Mouse (Mus musculus) adrenal gland, adult 18-20 months (tissue): Measurements from ENCODE around the gene Snap91. TPM values are rescaled to one million over a fixed set of nuclear protein-coding genes. Genes with fewer than 3 reads are reported as not detected.
A peak's percentile ranks its signal among the peaks of the same experiment; 100 is the strongest.

Source experiments
- DNase-seq, 2 experiments: peaks; one replicate each; pipeline ENCODE4 v3.0.0; 2021 to 2022; ENCODE audit warnings: low spot score in 2 of 2
- total RNA-seq, 2 experiments: library from RNA; stranded (reverse); gene quantifications; 1 replicate in 1 of 2; 2 replicates in 1 of 2; pipeline ENCODE4 v1.2.3; 2021

The Snap91 gene
- total RNA-seq, 2 experiments from 2014 or later: 25.6 to 38.2 TPM

DNA sequence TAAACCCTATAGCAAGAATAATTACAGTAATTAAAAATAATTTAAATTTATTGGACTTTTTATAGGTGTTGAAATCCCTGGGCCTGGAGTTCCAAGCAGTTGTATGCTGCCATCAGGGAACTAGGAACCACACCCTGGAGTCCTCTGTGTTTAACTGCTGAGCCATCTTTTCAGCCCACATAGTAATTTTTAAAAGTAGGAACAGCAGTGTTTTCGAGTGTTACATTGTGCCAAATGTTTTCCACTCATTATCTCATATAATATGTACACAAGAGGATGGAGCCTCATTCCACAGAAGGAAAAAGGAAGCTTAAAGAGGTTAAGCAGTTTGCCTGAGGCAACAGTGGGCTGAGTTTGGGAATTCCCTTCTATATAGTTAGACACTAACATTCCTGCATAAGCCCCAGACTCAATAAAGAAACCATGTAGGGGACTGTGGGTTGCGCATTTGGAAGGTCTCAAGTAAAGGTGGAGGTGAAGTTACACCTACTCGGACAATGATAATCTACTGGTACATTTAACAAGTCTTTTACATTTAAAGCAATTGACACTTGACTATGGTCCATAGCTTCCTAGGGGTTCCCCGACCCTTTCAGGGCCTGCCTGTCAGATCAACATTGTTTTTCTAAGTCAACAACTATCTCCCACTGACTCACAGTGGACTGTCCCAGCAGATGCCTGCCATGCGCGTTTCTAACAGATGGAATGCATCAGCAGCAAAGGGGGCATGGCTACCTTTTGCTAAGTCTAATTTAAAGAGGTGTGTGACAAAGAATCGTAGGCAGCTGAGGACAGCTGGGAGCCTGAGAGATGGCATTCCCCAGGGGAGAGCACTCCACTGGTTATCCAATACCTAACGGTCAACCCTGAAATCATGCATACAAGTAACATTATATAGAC is 117.7 kb downstream of the Snap91 start:
- DNase-seq: no peak

DNA sequence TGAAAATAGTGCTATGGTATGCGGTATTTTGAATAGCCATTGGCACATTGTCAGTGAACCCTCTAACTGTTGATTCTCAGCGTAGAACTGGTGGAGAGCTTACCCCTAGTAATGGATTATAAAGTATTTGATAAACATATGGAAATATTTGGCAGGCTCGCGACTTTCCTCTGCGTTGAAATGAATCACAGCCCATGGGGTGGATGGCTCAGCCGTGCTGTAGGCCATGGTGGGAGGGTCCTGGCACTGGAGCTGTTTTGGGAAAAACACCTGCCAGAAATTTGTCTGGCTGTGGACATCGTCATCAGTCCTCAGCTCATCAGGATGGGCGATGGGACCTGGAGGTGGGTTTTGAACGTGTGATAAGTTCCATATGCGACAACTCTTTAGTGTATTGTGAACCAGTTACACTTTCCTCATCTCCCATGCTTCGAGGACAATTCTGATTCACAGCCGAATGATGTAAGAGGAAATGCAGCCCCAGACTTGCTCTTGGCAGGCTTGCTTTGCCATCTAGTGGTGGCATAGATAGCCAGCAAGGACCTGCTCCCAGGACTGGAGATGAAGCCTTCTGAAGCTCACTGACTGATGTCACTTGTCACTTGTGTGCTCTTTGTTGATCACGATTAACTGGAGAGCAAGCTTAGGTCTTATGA is 134.4 kb downstream of the Snap91 start:
- DNase-seq: peak in 1 of 2 experiments; percentile 57

GRCm38 (mm10) chr9:86744041-86744440 is 136.4 kb downstream of the Snap91 start:
- no peak for DNase-seq

DNA sequence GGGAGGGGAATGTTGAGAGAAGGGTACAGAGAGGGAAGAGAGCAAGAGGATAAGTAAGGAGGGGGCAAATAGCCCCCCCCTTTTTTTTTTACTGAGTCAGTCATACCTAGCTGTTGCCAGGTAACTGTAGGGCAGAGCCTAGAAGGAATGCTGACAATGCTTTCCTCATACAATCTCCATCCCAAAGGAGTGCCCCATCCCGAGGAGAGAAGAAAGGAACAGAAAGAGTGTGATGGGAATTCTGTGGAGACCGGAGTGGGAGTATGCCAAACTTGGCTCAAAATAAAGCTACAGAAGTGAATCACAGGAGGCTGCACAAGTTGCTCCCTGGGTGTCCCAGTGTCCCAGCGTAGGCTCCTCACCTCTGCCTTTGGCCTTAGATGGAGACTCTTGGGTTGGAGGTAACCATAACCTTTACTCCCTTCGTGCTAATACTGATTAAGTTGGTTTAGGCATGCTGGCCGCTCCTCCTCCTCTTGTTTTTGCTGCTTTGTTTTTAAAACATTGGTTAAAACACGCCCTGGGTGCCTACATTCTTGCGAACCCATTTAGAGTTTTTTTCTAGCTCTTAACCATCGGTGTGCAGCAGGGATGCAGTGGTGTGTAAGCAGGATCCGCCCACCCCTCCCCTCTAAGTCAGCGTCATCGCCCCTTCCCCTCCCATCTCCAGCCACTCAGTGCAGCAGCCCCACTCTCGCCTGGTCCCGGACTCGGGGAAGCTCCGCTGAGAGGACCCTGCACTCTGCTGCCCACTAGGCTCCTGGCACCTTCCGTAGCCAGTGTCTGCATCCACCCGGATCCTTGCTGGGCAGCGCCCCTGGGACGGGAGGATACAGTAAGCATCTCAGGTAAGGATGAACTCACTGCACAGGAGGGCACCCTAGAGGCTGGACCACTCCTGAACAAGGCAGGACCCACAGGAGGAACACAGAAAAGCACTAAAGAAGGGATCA is 137.2 kb downstream of the Snap91 start, which contains the start of gene Prss35:
TSS of gene Prss35 (plus strand) at position 691 of the 953 bp plus-strand sequence.
- peak; percentile 56 to 75 for DNase-seq

GRCm38 (mm10) chr9:86739971-86740370 is 140.5 kb downstream of the Snap91 start:
- no peak for DNase-seq

- DNase-seq: no peak
These were observed 141.7 kb downstream of the Snap91 start for GRCm38 (mm10) chr9:86738801-86739200.

DNA sequence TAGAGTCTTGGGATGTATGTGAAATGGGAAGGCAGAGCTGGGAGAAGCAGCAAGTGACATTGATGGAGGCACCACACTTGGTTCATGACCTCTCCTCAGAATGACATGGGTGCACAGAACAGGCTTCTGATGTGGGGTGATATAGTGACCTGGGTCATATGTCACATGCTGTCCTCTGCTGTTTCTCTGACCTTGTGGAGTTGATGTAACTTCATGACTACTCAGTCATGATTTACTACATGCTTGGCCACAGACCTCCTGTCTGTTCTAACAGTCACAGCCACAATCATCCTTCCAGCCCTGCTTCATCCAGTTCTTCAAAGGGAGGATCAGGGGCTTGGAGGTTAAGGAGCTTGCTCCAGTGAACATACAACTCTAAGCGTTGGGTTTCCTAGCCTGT is 142.4 kb downstream of the Snap91 start:
- no peak for DNase-seq

DNA sequence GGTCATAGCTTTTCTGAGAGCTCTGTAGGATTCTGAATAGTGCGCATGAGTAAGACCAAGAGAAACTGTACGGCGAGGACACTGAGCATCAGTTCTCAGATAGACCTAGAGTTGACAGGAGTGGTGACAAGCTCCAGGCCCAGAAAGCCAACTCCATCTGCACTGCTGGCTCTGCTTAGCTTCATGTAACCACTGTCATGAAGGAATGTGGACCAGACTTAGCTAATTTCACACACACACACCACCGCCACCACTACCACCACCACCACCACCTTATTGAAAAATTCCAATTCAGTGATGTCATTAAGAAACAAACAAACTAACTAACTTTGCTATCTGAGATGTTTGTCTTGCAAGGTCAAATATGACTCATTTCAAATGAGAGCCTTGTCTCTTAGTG is 143.5 kb downstream of the Snap91 start:
- DNase-seq: no peak

- no peak for DNase-seq
These were observed 145.7 kb downstream of the Snap91 start for GRCm38 (mm10) chr9:86734795-86735194.

DNA sequence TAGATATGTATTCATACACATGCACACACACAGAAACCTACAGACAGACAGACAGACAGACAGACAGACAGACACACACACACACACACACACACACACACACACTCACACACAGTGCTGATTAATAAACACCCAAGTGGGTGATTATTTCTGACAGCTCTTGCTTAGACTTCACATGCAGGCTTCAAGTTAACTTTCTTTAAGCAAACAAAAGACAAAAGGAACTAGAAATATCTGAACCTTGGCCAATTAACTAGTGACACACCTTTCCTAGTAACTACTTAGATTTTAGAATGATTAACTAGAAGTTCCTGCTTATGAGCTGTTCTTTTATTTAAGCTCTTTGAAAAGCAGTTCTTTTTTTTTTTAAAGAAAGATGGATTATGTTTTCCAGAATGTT is 146.1 kb downstream of the Snap91 start:
- no peak for DNase-seq

- DNase-seq: no peak
These were observed 150.6 kb downstream of the Snap91 start for GRCm38 (mm10) chr9:86729811-86730210.

DNA sequence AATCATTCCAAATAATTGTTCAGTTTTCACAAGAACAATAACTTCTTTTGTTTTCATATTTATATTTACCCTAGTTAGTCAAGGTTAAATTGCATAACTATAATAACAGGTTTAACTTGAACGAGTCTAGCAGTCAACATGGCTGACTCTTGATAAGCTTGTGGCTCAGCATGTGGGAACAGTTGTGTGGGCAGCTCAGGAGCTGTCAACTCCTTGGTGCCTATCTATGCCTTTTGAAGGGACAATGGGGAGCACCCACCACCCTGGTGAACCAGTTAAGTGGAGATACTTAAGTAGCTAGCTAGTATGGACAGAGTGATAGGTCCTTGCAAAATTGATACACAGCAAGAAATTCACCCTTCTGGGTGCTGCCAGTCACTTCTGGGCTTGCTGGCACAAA is 151.4 kb downstream of the Snap91 start:
- DNase-seq: no peak

GRCm38 (mm10) chr9:86728214-86728814 is 152.1 kb downstream of the Snap91 start:
- DNase-seq: no peak

- no peak for DNase-seq
These were observed 154.1 kb downstream of the Snap91 start for GRCm38 (mm10) chr9:86726381-86726720.

- no peak for DNase-seq
These were observed 154.7 kb downstream of the Snap91 start for GRCm38 (mm10) chr9:86725604-86726380.

DNA sequence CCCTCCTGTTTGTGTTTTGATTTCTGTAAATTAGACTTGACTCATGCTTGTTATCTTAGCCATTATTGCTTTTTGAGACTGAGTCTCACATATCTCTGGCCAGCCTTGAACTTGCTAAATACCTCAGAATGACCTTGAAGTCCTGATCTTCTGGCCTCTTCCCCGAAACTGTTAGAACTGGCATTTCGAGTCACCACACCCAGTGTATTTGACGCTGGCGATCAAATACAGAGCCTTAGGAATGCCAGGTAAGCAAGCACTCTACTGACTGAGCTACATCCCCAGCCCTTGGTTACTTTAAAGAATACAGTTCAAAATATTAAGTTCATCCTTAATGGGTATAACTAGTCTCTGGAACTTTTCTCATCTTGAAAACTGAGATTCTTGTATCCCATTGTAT is 155.4 kb downstream of the Snap91 start:
- no peak for DNase-seq

- no peak for DNase-seq
These were observed 159.7 kb downstream of the Snap91 start for GRCm38 (mm10) chr9:86720794-86721193.

GRCm38 (mm10) chr9:86720227-86720626 is 160.2 kb downstream of the Snap91 start:
- no peak for DNase-seq

DNA sequence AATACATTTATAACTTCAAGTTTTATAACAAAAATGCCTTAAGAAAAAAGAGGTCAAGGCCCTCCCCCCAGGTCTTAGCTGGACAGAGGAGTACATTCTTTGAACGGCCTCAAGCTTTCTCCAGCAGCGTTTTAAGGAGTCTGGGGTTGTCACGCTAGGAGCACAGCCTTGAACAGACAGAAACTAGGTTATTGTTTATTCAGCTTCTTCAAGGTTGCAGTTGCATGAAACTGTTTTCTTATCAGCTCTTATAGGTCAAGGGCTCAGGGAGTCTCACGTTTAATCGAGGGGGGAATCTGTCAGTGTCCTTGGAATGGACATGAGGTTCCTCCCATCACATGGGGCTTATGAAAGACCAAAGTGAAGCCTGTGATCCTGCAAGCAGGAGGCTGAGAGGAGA is 163.3 kb downstream of the Snap91 start:
- peak in 1 of 2 experiments; percentile 38 for DNase-seq

GRCm38 (mm10) chr9:86716540-86716939 is 163.9 kb downstream of the Snap91 start:
- no peak for DNase-seq
